Mouse (Mus musculus): ENCODE results near the gene Srl.

DNA sequence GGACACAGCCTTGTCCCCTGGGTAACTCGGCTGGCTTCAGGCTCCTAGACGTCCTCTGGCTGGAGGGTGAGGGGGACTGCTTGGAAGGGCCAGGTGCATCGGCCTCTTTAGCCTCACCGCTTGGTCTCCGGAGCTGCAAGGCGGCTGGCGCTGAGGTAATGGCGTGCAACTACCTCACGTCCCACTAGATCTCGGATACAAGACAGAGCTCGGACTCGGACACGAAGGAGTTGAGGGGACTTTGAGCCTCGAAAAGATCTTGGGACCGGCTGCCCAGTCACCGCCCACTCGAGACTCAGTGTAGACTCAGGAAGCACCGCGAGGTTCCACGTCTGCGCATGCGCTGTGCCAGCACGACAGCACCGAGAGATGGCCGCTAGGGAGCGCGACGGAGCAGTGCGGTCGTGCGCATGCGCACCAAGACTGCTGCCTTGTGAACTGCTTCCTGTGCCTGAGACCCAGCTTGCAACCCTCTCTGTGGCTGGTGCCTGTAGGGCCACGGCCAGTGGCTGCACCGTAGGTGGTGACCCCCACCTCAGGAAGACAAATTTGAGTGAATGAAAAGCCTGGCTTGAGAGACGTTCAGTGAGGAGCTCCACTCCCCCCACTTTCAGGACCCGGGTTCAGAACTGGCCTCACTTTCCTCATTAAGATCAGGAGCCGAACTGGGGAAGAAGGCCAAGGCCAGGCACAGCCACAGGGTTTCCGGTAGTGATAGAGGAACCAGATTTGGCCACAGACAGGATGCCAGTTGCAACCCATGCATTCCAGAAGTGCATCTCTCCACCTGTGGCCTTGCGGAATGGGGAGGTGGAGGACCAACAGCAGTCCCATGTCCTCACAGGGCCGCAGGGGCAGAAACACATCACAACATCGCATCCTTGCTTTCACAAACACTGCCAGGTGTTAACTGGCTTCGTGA is 66.5 kb downstream of the Srl start:
- TF ChIP-seq CTCF (IDR thresholded peaks at IDR 0.05) (peak; percentile 100), EP300 (IDR thresholded peaks at IDR 0.05) (no peak)
